Mouse (Mus musculus) forebrain, embryonic 14.5 days (tissue): Measurements from ENCODE around the gene Lhfpl2. TPM values are rescaled to one million over a fixed set of nuclear protein-coding genes. Genes with fewer than 3 reads are reported as not detected.

Experiments
- ATAC-seq: fragments of 200-750 bp; cut with Nextera tagmentation; 2 replicates; pipeline ENCODE4 v1.8.0; 2017; ENCODE audit warnings: mild to moderate bottlenecking, moderate library complexity
- DNase-seq: peaks from one replicate; pipeline ENCODE4 v3.0.0-alpha.2; 2015; ENCODE audit warnings: low spot score
- H3K27ac ChIP-seq: fragments of 300-500 bp; sonication (generic); 2 replicates; pipeline ENCODE4 v1.5.1; 2014; ENCODE audit warnings: low read depth, mild to moderate bottlenecking, control low read depth, low read length, moderate library complexity
- H3K27me3 ChIP-seq: fragments of 300-500 bp; sonication (generic); replicated peaks from 2 replicates; pipeline ENCODE4 v1.6.1; 2014; ENCODE audit warnings: low read length, control low read depth, mixed read lengths; ENCODE audit not compliant: control insufficient read depth, insufficient read depth
- H3K36me3 ChIP-seq: fragments of 300-500 bp; sonication (generic); 2 replicates; pipeline ENCODE4 v1.6.1; 2014; ENCODE audit warnings: low read length, control low read depth; ENCODE audit not compliant: control insufficient read depth, insufficient read depth
- H3K4me1 ChIP-seq: fragments of 300-500 bp; sonication (generic); 2 replicates; pipeline ENCODE4 v1.6.1; 2014; ENCODE audit warnings: antibody characterized with exemption, low read length, control low read depth; ENCODE audit not compliant: control insufficient read depth, insufficient read depth
- H3K4me2 ChIP-seq: fragments of 300-500 bp; sonication (generic); 2 replicates; pipeline ENCODE4 v1.6.1; 2014; ENCODE audit warnings: mild to moderate bottlenecking, control low read depth, low read length
- H3K4me3 ChIP-seq: fragments of 300-500 bp; sonication (generic); 2 replicates; pipeline ENCODE4 v1.5.1; 2014; ENCODE audit warnings: low read depth, low read length, control low read depth
- H3K9ac ChIP-seq: fragments of 300-500 bp; sonication (generic); 2 replicates; pipeline ENCODE4 v1.6.1; 2014; ENCODE audit warnings: mild to moderate bottlenecking, low read length, control low read depth, moderate library complexity
- H3K9me3 ChIP-seq: fragments of 300-500 bp; sonication (generic); replicated peaks from 2 replicates; pipeline ENCODE4 v1.6.1; 2016; ENCODE audit warnings: low read length, control low read depth, mixed read lengths; ENCODE audit not compliant: control insufficient read depth
- WGBS: fragments of 180-500 bp; shearing (Covaris S2); extraction: QIAGEN DNeasy Blood & Tissue Kit; methylation state at CpG from one replicate; pipeline ENCODE4 v1.1.7; 2014; 5-methylcytosine and 5-hydroxymethylcytosine counted together
- polyA plus RNA-seq: library from polyadenylated mRNA; unstranded; fragments of >200 nt; fragmentation: Nextera tagmentation; extraction: Ambion mirVana; gene quantifications from 2 replicates; pipeline ENCODE4 v1.2.1, GENCODE M21; 2014

Gene Lhfpl2
- polyA plus RNA-seq, 1 experiment from 2014 or later, result 9.7 TPM

GRCm38 (mm10) chr13:94073046-94073715 is 15.6 kb downstream of the Lhfpl2 start:
- Histone ChIP-seq H3K27me3 (no peaks in the 10 kb centered on the region), H3K4me2 (no peak overlapping the region), H3K9me3 (no peaks in the 10 kb centered on the region), H3K36me3 (no peaks in the 10 kb centered on the region), H3K4me1 (no peaks in the 10 kb centered on the region), H3K4me3 (no peak overlapping the region), H3K9ac (no peak overlapping the region), H3K27ac (no peak overlapping the region)
- WGBS, result 80% methylated on average over 9 of the region's 9 CpGs
- ATAC-seq (no peak), DNase-seq (no peak)

- Histone ChIP-seq H3K36me3 (no peaks in the 10 kb centered on the region), H3K27ac (no peak overlapping the region), H3K9me3 (no peaks in the 10 kb centered on the region), H3K4me2 (no peak overlapping the region), H3K4me1 (no peaks in the 10 kb centered on the region), H3K27me3 (no peaks in the 10 kb centered on the region), H3K9ac (no peak overlapping the region), H3K4me3 (no peak overlapping the region)
- 66% methylated on average over 5 of the region's 5 CpGs for WGBS
- DNase-seq, result no peak
- ATAC-seq, result no peak
These were observed 16.1 kb downstream of the Lhfpl2 start for GRCm38 (mm10) chr13:94073716-94074115.

GRCm38 (mm10) chr13:94075181-94075580 is 17.6 kb downstream of the Lhfpl2 start:
- Histone ChIP-seq H3K36me3 (no peaks in the 10 kb centered on the region), H3K4me1 (no peaks in the 10 kb centered on the region), H3K4me3 (no peak overlapping the region), H3K27me3 (no peaks in the 10 kb centered on the region), H3K9ac (no peak overlapping the region), H3K27ac (no peak overlapping the region), H3K9me3 (no peaks in the 10 kb centered on the region), H3K4me2 (no peak overlapping the region)
- DNase-seq (no peak), ATAC-seq (no peak)
- 78% methylated on average over 1 of the region's 1 CpGs for WGBS

- no peak for DNase-seq
- Histone ChIP-seq H3K4me2 (no peak overlapping the region), H3K4me1 (no peaks in the 10 kb centered on the region), H3K9me3 (no peaks in the 10 kb centered on the region), H3K27ac (no peak overlapping the region), H3K9ac (no peak overlapping the region), H3K27me3 (no peaks in the 10 kb centered on the region), H3K4me3 (no peak overlapping the region), H3K36me3 (no peaks in the 10 kb centered on the region)
- 51% methylated on average over 14 of the region's 14 CpGs for WGBS
- no peak for ATAC-seq
These were observed 19.8 kb downstream of the Lhfpl2 start for GRCm38 (mm10) chr13:94077136-94078018.

DNA sequence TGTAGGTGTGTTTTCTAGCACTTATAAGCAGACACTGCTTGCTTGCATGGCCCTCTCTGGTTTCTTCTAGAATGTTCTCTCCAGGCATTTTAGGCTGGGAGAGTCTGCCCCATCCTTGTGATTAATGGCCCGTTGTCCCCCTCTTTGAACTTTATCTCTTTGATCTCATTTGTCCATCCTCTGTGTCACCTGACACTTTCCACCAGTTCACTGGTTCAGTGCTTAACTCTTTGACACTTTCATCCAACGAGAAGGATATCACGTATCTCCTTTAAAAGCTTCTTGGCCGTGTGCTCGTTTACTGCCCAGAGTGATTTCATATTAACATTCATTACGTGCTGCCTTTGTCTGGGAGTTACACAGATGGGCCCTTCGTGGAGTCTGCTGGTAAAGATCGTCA is 25.6 kb downstream of the Lhfpl2 start:
- no peak for ATAC-seq
- no peak overlapping the region for H3K9ac ChIP-seq
- no peak overlapping the region for H3K4me3 ChIP-seq
- no peak overlapping the region for H3K27ac ChIP-seq
- 35% methylated on average over 8 of the region's 8 CpGs for WGBS
- DNase-seq, result no peak
- no peaks in the 10 kb centered on the region for H3K4me1 ChIP-seq
- H3K4me2 ChIP-seq, result no peak overlapping the region
- H3K36me3 ChIP-seq, result no peaks in the 10 kb centered on the region
- H3K9me3 ChIP-seq, result no peaks in the 10 kb centered on the region
- H3K27me3 ChIP-seq, result no peaks in the 10 kb centered on the region

GRCm38 (mm10) chr13:94084220-94085126 is 26.9 kb downstream of the Lhfpl2 start:
- no peak for DNase-seq
- WGBS, result 83% methylated on average over 15 of the region's 15 CpGs

DNA sequence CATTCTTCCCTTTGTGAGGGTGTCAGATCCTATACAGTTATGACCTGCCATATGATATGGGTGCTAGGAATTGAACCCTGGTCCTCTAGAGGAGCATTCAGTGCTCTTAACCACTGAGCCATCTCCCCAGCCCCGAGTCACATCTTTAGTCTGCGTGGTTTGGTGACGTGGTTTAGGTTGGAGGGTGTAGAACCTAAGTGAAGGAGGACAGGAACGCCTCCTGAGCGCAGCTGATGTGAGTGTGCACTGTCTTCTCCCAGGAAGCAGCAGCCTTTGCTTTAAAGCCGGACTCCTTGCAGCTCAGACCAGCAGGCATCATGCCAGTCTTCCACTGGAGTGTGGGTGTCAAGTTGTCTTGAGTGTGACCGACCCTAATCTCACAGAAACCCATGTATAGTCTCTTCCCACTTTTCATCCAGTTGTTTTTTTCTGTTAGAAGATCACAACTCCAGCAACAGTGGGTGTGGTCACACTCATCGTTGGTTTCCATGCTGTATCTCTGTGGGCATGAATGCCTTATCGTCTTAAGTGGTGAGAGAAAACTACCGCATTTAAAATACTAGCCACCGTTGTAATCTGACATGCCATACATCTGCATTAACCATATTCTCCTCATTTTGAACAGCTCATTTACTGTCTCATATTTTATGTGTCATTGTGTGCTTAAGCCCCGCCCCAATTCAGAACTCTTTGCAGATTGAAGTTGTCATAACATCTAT is 28.7 kb downstream of the Lhfpl2 start:
- Histone ChIP-seq H3K4me1 (no peaks in the 10 kb centered on the region), H3K27me3 (no peaks in the 10 kb centered on the region), H3K27ac (no peak overlapping the region), H3K4me2 (no peak overlapping the region), H3K9ac (no peak overlapping the region), H3K4me3 (no peak overlapping the region), H3K36me3 (no peaks in the 10 kb centered on the region), H3K9me3 (no peaks in the 10 kb centered on the region)
- no peak for ATAC-seq
- no peak for DNase-seq
- WGBS, result 94% methylated on average over 12 of the region's 12 CpGs

More at GRCm38 (mm10) chr13:94084220-94085126, 26.9 kb downstream of the Lhfpl2 start:
- ATAC-seq, result no peak
- Histone ChIP-seq H3K9ac (no peak overlapping the region), H3K36me3 (no peaks in the 10 kb centered on the region), H3K4me1 (no peaks in the 10 kb centered on the region), H3K4me2 (no peak overlapping the region), H3K9me3 (no peaks in the 10 kb centered on the region), H3K27ac (no peak overlapping the region), H3K27me3 (no peaks in the 10 kb centered on the region), H3K4me3 (no peak overlapping the region)

DNA sequence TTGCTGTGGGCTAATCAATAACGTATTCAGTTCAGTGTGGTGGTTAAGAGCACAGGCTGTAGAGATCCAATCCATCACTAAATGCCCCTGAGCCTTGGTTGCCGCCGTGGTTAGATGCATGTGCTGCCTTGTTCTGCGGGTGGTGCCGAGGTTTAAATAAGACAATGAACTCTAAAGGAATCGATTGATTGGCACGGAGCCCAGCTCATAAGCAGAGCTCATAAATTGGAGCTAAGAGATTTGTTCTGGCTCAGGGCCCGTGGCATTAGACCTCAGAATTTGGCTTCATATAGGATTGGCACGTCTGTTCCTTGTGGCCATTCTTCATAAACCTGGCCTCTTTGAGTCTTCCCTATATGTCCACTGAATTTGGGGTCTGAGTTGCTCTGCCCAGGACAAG is 29.5 kb downstream of the Lhfpl2 start:
- no peak overlapping the region for H3K4me2 ChIP-seq
- H3K9ac ChIP-seq, result no peak overlapping the region
- no peaks in the 10 kb centered on the region for H3K36me3 ChIP-seq
- WGBS, result 47% methylated on average over 9 of the region's 9 CpGs
- H3K4me3 ChIP-seq, result no peak overlapping the region
- no peaks in the 10 kb centered on the region for H3K4me1 ChIP-seq
- DNase-seq (peak; percentile 27), ATAC-seq (no peak)
- H3K27me3 ChIP-seq, result no peaks in the 10 kb centered on the region
- H3K9me3 ChIP-seq, result no peaks in the 10 kb centered on the region
- no peak overlapping the region for H3K27ac ChIP-seq
